Mouse (Mus musculus) ES-E14 (cell line): ENCODE data around the gene Grip1.

Source experiments
- HCFC1 ChIP-seq: IDR thresholded peaks from 2 replicates; pipeline ENCODE4 v1.6.1; 2012; ENCODE audit warnings: low read length, inconsistent platforms, borderline replicate concordance; ENCODE audit not compliant: insufficient read depth
- MAFK ChIP-seq: IDR thresholded peaks from 2 replicates; pipeline ENCODE4 v1.6.1; 2014; ENCODE audit warnings: mild to moderate bottlenecking, low read depth, low read length, inconsistent platforms; ENCODE audit not compliant: insufficient read depth
- ZC3H11A ChIP-seq: IDR thresholded peaks from 2 replicates; pipeline ENCODE4 v1.6.1; 2012; ENCODE audit warnings: low read depth, mild to moderate bottlenecking, inconsistent platforms, low read length, borderline replicate concordance

GRCm38 (mm10) chr10:119586976-119587375 lies 133.3 kb downstream of the Grip1 start:
- TF ChIP-seq MAFK (no peak), ZC3H11A (no peak), HCFC1 (no peak)
